Mouse (Mus musculus): Measurements from ENCODE around the gene Cpox. TPM values are rescaled to one million over a fixed set of nuclear protein-coding genes. Genes with fewer than 3 reads are reported as not detected.
"Not testable (repeated sequence)": the region's sequence is repeated elsewhere in the genome, so short reads cannot be mapped to it uniquely, and the experiment has no call there.

Cpox gene
- polyA plus RNA-seq, 1 experiment from 2014 or later = 388 TPM

- DNase-seq (ENCODE audit: low spot score) (no peak), ATAC-seq (replicated peaks; ENCODE audit: low FRiP score) (no peak)
- H3K4me3 ChIP-seq (ENCODE audit: low read depth, low read length) = no peak overlapping the region
- peak overlapping the region; percentile 44; the same call in 1 of the 2 replicates for H3K9ac ChIP-seq (ENCODE audit: low read depth, low read length)
- H3K9me3 ChIP-seq (ENCODE audit: control insufficient read depth, low read length) = no peaks in the 10 kb centered on the region
- H3K4me1 ChIP-seq (replicated peaks; ENCODE audit: control insufficient read depth, insufficient read depth, low read length) = peaks cover 21% of the 10 kb centered on the region
- H3K4me2 ChIP-seq = peak overlapping the region; percentile 53
- H3K27ac ChIP-seq (ENCODE audit: low read depth, low read length) = peak overlapping the region; percentile 81
- no peaks in the 10 kb centered on the region for H3K36me3 ChIP-seq (ENCODE audit: control insufficient read depth, insufficient read depth, low read length)
- H3K27me3 ChIP-seq (replicated peaks; ENCODE audit: control insufficient read depth, insufficient read depth, low read length) = no peaks in the 10 kb centered on the region; the same call in 1 of the 2 replicates
Measured at GRCm38 (mm10) chr16:58662287-58662791, 7.8 kb upstream of the Cpox start.

GRCm38 (mm10) chr16:58663021-58663420, 7.1 kb upstream of the Cpox start:
- peaks cover 28% of the 10 kb centered on the region for H3K4me1 ChIP-seq (replicated peaks; ENCODE audit: control insufficient read depth, insufficient read depth, low read length)
- H3K9me3 ChIP-seq (ENCODE audit: control insufficient read depth, low read length) = no peaks in the 10 kb centered on the region
- ATAC-seq (replicated peaks; ENCODE audit: low FRiP score) (no peak), DNase-seq (ENCODE audit: low spot score) (no peak)
- H3K36me3 ChIP-seq (ENCODE audit: control insufficient read depth, insufficient read depth, low read length) = no peaks in the 10 kb centered on the region
- WGBS = 62% methylated on average over 5 of the region's 5 CpGs
- no peak overlapping the region for H3K9ac ChIP-seq (ENCODE audit: low read depth, low read length)
- peak overlapping the region; percentile 81 for H3K27ac ChIP-seq (ENCODE audit: low read depth, low read length)
- no peak overlapping the region for H3K4me3 ChIP-seq (ENCODE audit: low read depth, low read length)
- no peaks in the 10 kb centered on the region for H3K27me3 ChIP-seq (replicated peaks; ENCODE audit: control insufficient read depth, insufficient read depth, low read length)
- H3K4me2 ChIP-seq = no peak overlapping the region

- Histone ChIP-seq H3K4me2 (no peak overlapping the region), H3K4me3 (ENCODE audit: low read depth, low read length) (no peak overlapping the region), H3K27me3 (replicated peaks; ENCODE audit: control insufficient read depth, insufficient read depth, low read length) (no peaks in the 10 kb centered on the region), H3K9ac (ENCODE audit: low read depth, low read length) (no peak overlapping the region), H3K36me3 (ENCODE audit: control insufficient read depth, insufficient read depth, low read length) (no peaks in the 10 kb centered on the region), H3K4me1 (replicated peaks; ENCODE audit: control insufficient read depth, insufficient read depth, low read length) (peaks cover 31% of the 10 kb centered on the region), H3K27ac (ENCODE audit: low read depth, low read length) (no peak overlapping the region; the same call in 1 of the 2 replicates), H3K9me3 (ENCODE audit: control insufficient read depth, low read length) (no peaks in the 10 kb centered on the region)
- 85% methylated on average over 2 of the region's 2 CpGs for WGBS
- DNase-seq (ENCODE audit: low spot score) (no peak), ATAC-seq (replicated peaks; ENCODE audit: low FRiP score) (no peak)
Measured at GRCm38 (mm10) chr16:58663816-58664215, 6.3 kb upstream of the Cpox start.

- not testable (repeated sequence) for DNase-seq (ENCODE audit: low spot score); H3K9me3 ChIP-seq (ENCODE audit: control insufficient read depth, low read length); H3K27ac ChIP-seq (ENCODE audit: low read depth, low read length); H3K9ac ChIP-seq (ENCODE audit: low read depth, low read length); H3K4me3 ChIP-seq (ENCODE audit: low read depth, low read length); H3K27me3 ChIP-seq (replicated peaks; ENCODE audit: control insufficient read depth, insufficient read depth, low read length); H3K4me2 ChIP-seq; ATAC-seq (replicated peaks; ENCODE audit: low FRiP score); H3K36me3 ChIP-seq (ENCODE audit: control insufficient read depth, insufficient read depth, low read length)
- H3K4me1 ChIP-seq (replicated peaks; ENCODE audit: control insufficient read depth, insufficient read depth, low read length) = peaks cover 36% of the 10 kb centered on the region
Measured at GRCm38 (mm10) chr16:58665137-58665536, 5.0 kb upstream of the Cpox start.

- H3K27ac ChIP-seq (ENCODE audit: low read depth, low read length) = not testable (repeated sequence)
- peaks cover 30% of the 10 kb centered on the region for H3K4me1 ChIP-seq (replicated peaks; ENCODE audit: control insufficient read depth, insufficient read depth, low read length)
Measured at GRCm38 (mm10) chr16:58666681-58667080, 3.4 kb upstream of the Cpox start.

GRCm38 (mm10) chr16:58668586-58668985, 1.5 kb upstream of the Cpox start:
- Histone ChIP-seq H3K4me1 (replicated peaks; ENCODE audit: control insufficient read depth, insufficient read depth, low read length) (peaks cover 23% of the 10 kb centered on the region), H3K27ac (ENCODE audit: low read depth, low read length) (peak overlapping the region; percentile 100), H3K4me3 (ENCODE audit: low read depth, low read length) (no peak overlapping the region), H3K27me3 (replicated peaks; ENCODE audit: control insufficient read depth, insufficient read depth, low read length) (no peaks in the 10 kb centered on the region), H3K9ac (ENCODE audit: low read depth, low read length) (peak overlapping the region; percentile 99), H3K9me3 (ENCODE audit: control insufficient read depth, low read length) (no peaks in the 10 kb centered on the region), H3K36me3 (ENCODE audit: control insufficient read depth, insufficient read depth, low read length) (peaks cover 5% of the 10 kb centered on the region), H3K4me2 (peak overlapping the region; percentile 65)
- ATAC-seq (replicated peaks; ENCODE audit: low FRiP score) (no peak), DNase-seq (ENCODE audit: low spot score) (no peak)
- WGBS = 63% methylated on average over 3 of the region's 3 CpGs

More at GRCm38 (mm10) chr16:58666681-58667080, 3.4 kb upstream of the Cpox start:
- H3K9ac ChIP-seq (ENCODE audit: low read depth, low read length); H3K36me3 ChIP-seq (ENCODE audit: control insufficient read depth, insufficient read depth, low read length); ATAC-seq (replicated peaks; ENCODE audit: low FRiP score); H3K4me2 ChIP-seq; H3K4me3 ChIP-seq (ENCODE audit: low read depth, low read length); DNase-seq (ENCODE audit: low spot score); H3K9me3 ChIP-seq (ENCODE audit: control insufficient read depth, low read length); H3K27me3 ChIP-seq (replicated peaks; ENCODE audit: control insufficient read depth, insufficient read depth, low read length): not testable (repeated sequence)
- WGBS = 83% methylated on average over 3 of the region's 3 CpGs

- Histone ChIP-seq H3K4me2 (peak overlapping the region; percentile 65), H3K9ac (ENCODE audit: low read depth, low read length) (peak overlapping the region; percentile 99), H3K4me1 (replicated peaks; ENCODE audit: control insufficient read depth, insufficient read depth, low read length) (peaks cover 25% of the 10 kb centered on the region), H3K4me3 (ENCODE audit: low read depth, low read length) (peak overlapping the region; percentile 100), H3K27me3 (replicated peaks; ENCODE audit: control insufficient read depth, insufficient read depth, low read length) (no peaks in the 10 kb centered on the region), H3K36me3 (ENCODE audit: control insufficient read depth, insufficient read depth, low read length) (peaks cover 12% of the 10 kb centered on the region), H3K9me3 (ENCODE audit: control insufficient read depth, low read length) (no peaks in the 10 kb centered on the region), H3K27ac (ENCODE audit: low read depth, low read length) (peak overlapping the region; percentile 100)
- WGBS = 14% methylated on average over 5 of the region's 5 CpGs
- peak; percentile 37 for ATAC-seq (replicated peaks; ENCODE audit: low FRiP score)
- no peak for DNase-seq (ENCODE audit: low spot score)
Measured at GRCm38 (mm10) chr16:58669264-58669663, 828 bp upstream of the Cpox start.

- H3K4me3 ChIP-seq (ENCODE audit: low read depth, low read length) = peak overlapping the region; percentile 100
- peaks cover 32% of the 10 kb centered on the region for H3K4me1 ChIP-seq (replicated peaks; ENCODE audit: control insufficient read depth, insufficient read depth, low read length)
- H3K27ac ChIP-seq (ENCODE audit: low read depth, low read length) = peak overlapping the region; percentile 100
- DNase-seq (ENCODE audit: low spot score) (peak; percentile 56), ATAC-seq (replicated peaks; ENCODE audit: low FRiP score) (no peak)
- peak overlapping the region; percentile 99 for H3K9ac ChIP-seq (ENCODE audit: low read depth, low read length)
- no peaks in the 10 kb centered on the region for H3K27me3 ChIP-seq (replicated peaks; ENCODE audit: control insufficient read depth, insufficient read depth, low read length)
- peak overlapping the region; percentile 65 for H3K4me2 ChIP-seq
- H3K36me3 ChIP-seq (ENCODE audit: control insufficient read depth, insufficient read depth, low read length) = peaks cover 23% of the 10 kb centered on the region
- WGBS = under 1% methylated on average over 25 of the region's 25 CpGs
- H3K9me3 ChIP-seq (ENCODE audit: control insufficient read depth, low read length) = no peaks in the 10 kb centered on the region
Measured at GRCm38 (mm10) chr16:58670643-58671042, 551 bp downstream of the Cpox start.

- peak overlapping the region; percentile 100 for H3K4me3 ChIP-seq (ENCODE audit: low read depth, low read length)
- 51% methylated on average over 8 of the region's 8 CpGs for WGBS
- H3K9me3 ChIP-seq (ENCODE audit: control insufficient read depth, low read length) = no peaks in the 10 kb centered on the region
- no peaks in the 10 kb centered on the region for H3K27me3 ChIP-seq (replicated peaks; ENCODE audit: control insufficient read depth, insufficient read depth, low read length)
- ATAC-seq (replicated peaks; ENCODE audit: low FRiP score) = no peak
- peak overlapping the region; percentile 99 for H3K9ac ChIP-seq (ENCODE audit: low read depth, low read length)
- peaks cover 28% of the 10 kb centered on the region for H3K36me3 ChIP-seq (ENCODE audit: control insufficient read depth, insufficient read depth, low read length)
- peaks cover 38% of the 10 kb centered on the region for H3K4me1 ChIP-seq (replicated peaks; ENCODE audit: control insufficient read depth, insufficient read depth, low read length)
- no peak for DNase-seq (ENCODE audit: low spot score)
- H3K27ac ChIP-seq (ENCODE audit: low read depth, low read length) = peak overlapping the region; percentile 100
- H3K4me2 ChIP-seq = peak overlapping the region; percentile 65
Measured at GRCm38 (mm10) chr16:58671212-58671985, 1.3 kb downstream of the Cpox start.
